Mouse (Mus musculus): ENCODE measurements around the gene Chil1. TPM values are rescaled to one million over a fixed set of nuclear protein-coding genes. Genes with fewer than 3 reads are reported as not detected.

The Chil1 gene
- total and polyA plus RNA-seq, 3 experiments, result 1.7 to 6.7 (median 6.1) TPM

DNA sequence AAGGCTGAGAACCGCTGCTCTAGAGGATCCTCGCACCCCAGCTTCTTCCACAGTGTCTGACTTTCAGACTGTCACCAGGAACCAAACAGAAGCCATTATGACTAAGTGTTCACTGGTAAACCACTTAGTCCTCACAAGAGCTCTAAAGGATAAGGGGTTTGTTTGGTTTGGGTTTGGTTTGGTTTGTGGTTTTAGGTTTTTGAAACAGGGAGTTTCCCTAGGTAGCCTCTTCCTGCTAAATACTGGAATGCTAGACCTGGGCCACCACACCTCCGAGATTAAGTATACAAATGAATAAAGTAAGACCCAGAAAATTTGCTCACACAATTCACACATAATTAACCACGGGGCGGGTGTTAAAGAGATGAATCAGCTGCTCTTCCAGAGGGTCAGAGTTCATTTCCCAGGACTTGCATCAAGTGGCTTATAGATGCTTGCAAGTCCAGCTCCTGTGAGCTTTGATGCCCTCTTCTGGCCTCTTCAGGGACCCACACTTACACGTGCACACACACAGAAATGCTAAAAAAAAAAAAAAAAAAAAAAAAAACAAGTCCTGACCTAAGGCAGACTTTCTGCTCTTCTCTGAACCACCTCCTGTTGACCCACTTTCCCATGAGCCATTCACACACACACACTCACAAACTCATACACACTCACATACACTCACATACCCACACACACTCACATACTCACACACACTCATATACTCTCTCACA is 19.3 kb upstream of the Chil1 start:
- dilution Hi-C loops (cut with MboI; ENCODE audit: extremely low pct_ligation_motif_present, extremely low pct_unique_long_range_greater_than_20kb, low sequenced_read_pairs) (no loop called here), in situ Hi-C loops (cut with MboI; ENCODE audit: low pct_ligation_motif_present, low pct_unique_long_range_greater_than_20kb, low sequenced_read_pairs) (no loop called here)
- no peaks in the 10 kb centered on the region for H3K79me2 ChIP-seq (replicated peaks; ENCODE audit: control insufficient read depth, extremely low read depth, insufficient read depth, poor library complexity, severe bottlenecking)
- H3K36me3 ChIP-seq (replicated peaks in 1 of 2; ENCODE audit: control insufficient read depth in 1 of 2, insufficient read depth in 1 of 2, low read length in 1 of 2), result no peaks in the 10 kb centered on the region
- H3K27me3 ChIP-seq (replicated peaks), result no peaks in the 10 kb centered on the region
- no peak overlapping the region for H3K9ac ChIP-seq (ENCODE audit: insufficient read depth, low read depth)
- DNase-seq (ENCODE audit: extremely low read depth), result no peak
- H3K4me1 ChIP-seq (ENCODE audit: control insufficient read depth in 1 of 2, insufficient read depth in 2 of 2), result no peaks in the 10 kb centered on the region
- peaks cover 2% of the 10 kb centered on the region for H3K9me3 ChIP-seq (replicated peaks; ENCODE audit: low read length)
- no peak overlapping the region for H3K4me2 ChIP-seq (ENCODE audit: insufficient read depth, low read depth, poor library complexity, severe bottlenecking)
- H3K4me3 ChIP-seq (replicated peaks in 1 of 3; ENCODE audit: low read depth in 2 of 3, low read length in 2 of 3, poor library complexity in 1 of 3), result no peak overlapping the region
- TF ChIP-seq ZNF384 (IDR thresholded peaks at IDR 0.05; ENCODE audit: low read depth, low read length) (peak; percentile 59), PAX5 (IDR thresholded peaks at IDR 0.05; ENCODE audit: low read length) (no peak), USF1 (IDR thresholded peaks at IDR 0.05; ENCODE audit: low read depth, low read length) (no peak), CHD1 (IDR thresholded peaks at IDR 0.05; ENCODE audit: low read depth, low read length) (no peak), EP300 (IDR thresholded peaks at IDR 0.05; ENCODE audit: low read length) (no peak), IRF4 (IDR thresholded peaks at IDR 0.05; ENCODE audit: low read depth, low read length) (no peak)
- H3K27ac ChIP-seq (ENCODE audit: insufficient read depth, low read depth), result no peak overlapping the region

DNA sequence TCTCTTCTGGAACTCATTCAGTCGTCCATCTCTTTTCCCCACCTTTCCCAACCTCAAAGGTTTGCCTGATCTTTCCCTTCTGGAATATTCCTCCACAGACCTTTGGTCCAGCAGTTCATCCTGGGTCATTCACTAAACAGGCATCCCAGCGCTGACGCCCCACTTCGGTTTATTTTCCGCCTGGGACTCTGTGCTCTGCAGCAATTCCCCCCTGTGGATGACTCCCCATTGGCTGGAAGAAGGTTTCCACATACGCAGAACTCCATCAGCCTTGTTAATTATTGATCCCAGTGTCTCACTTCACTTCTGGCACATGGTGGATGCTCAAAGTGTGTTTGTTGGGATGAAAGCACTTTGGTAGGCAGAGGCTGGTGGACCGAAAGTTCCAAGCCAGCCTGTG is 18.5 kb upstream of the Chil1 start:
- dilution Hi-C loops (cut with MboI; ENCODE audit: extremely low pct_ligation_motif_present, extremely low pct_unique_long_range_greater_than_20kb, low sequenced_read_pairs), result no loop called here
- H3K4me2 ChIP-seq (ENCODE audit: insufficient read depth, low read depth, poor library complexity, severe bottlenecking), result no peak overlapping the region
- H3K9me3 ChIP-seq (replicated peaks; ENCODE audit: low read length), result no peaks in the 10 kb centered on the region
- H3K9ac ChIP-seq (ENCODE audit: insufficient read depth, low read depth), result no peak overlapping the region
- in situ Hi-C loops (cut with MboI; ENCODE audit: low pct_ligation_motif_present, low pct_unique_long_range_greater_than_20kb, low sequenced_read_pairs), result no loop called here
- H3K36me3 ChIP-seq (replicated peaks in 1 of 2; ENCODE audit: control insufficient read depth in 1 of 2, insufficient read depth in 1 of 2, low read length in 1 of 2), result no peaks in the 10 kb centered on the region
- H3K4me3 ChIP-seq (replicated peaks in 1 of 3; ENCODE audit: low read depth in 2 of 3, low read length in 2 of 3, poor library complexity in 1 of 3), result no peak overlapping the region
- H3K27ac ChIP-seq (ENCODE audit: insufficient read depth, low read depth), result no peak overlapping the region
- 0 out of 4 replicates have a peak, but pooled peaks cover 0 to 3% of the 10 kb centered on the region in 2 experiments for H3K4me1 ChIP-seq (ENCODE audit: control insufficient read depth in 1 of 2, insufficient read depth in 2 of 2)
- H3K79me2 ChIP-seq (replicated peaks; ENCODE audit: control insufficient read depth, extremely low read depth, insufficient read depth, poor library complexity, severe bottlenecking), result no peaks in the 10 kb centered on the region
- TF ChIP-seq USF1 (IDR thresholded peaks at IDR 0.05; ENCODE audit: low read depth, low read length), result no peak
- TF ChIP-seq MAFK (IDR thresholded peaks at IDR 0.05; ENCODE audit: insufficient replicate concordance, low read length), result no peak
- TF ChIP-seq TCF12 (IDR thresholded peaks at IDR 0.05; ENCODE audit: low read depth, low read length), result no peak
- TF ChIP-seq MEF2A (IDR thresholded peaks at IDR 0.05; ENCODE audit: borderline replicate concordance, low read depth, low read length), result no peak
- no peak for TF ChIP-seq NRF1 (IDR thresholded peaks at IDR 0.05; ENCODE audit: low read depth, low read length)
- DNase-seq (ENCODE audit: extremely low read depth), result no peak
- H3K27me3 ChIP-seq (replicated peaks), result no peaks in the 10 kb centered on the region

DNA sequence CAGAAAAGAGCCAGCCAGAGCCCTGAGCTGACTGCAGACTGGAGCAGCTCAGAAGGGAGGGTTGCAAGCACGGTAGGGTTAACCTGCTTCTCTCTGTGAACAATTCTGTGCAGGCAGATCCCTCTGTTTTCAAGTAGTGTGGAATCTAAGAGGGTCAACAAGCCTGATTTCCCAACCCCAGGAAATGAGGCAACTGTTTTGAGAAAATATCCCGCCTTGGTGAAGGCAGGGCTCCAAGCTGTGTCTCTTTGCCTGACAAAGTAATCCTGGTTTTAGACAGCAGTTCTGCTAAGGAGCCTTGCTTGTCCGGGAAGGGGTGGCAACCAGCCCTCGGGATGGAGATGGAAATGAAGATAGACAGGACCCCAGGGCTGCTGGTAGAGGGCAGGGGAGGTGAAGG is 17.5 kb upstream of the Chil1 start:
- dilution Hi-C loops (cut with MboI; ENCODE audit: extremely low pct_ligation_motif_present, extremely low pct_unique_long_range_greater_than_20kb, low sequenced_read_pairs), result no loop called here
- H3K27me3 ChIP-seq (replicated peaks), result no peaks in the 10 kb centered on the region
- TF ChIP-seq RCOR1 (conservative IDR thresholded peaks at IDR 0.05; ENCODE audit: low read depth, low read length), result no peak
- no peak for TF ChIP-seq USF2 (conservative IDR thresholded peaks at IDR 0.05; ENCODE audit: low read depth, low read length)
- TF ChIP-seq ELF1 (IDR thresholded peaks at IDR 0.05; ENCODE audit: low read depth, low read length), result no peak
- TF ChIP-seq ZKSCAN1 (IDR thresholded peaks at IDR 0.05; ENCODE audit: borderline replicate concordance, low read depth, low read length), result no peak
- TF ChIP-seq ETS1 (conservative IDR thresholded peaks at IDR 0.05; ENCODE audit: low read depth, low read length), result no peak
- no peak for TF ChIP-seq UBTF (IDR thresholded peaks at IDR 0.05; ENCODE audit: low read depth, low read length)
- TF ChIP-seq HCFC1 (IDR thresholded peaks at IDR 0.05; ENCODE audit: low read depth, low read length), result no peak
- no peak for TF ChIP-seq MAX (IDR thresholded peaks at IDR 0.05; ENCODE audit: low read length)
- no peak for TF ChIP-seq JUN (IDR thresholded peaks at IDR 0.05; ENCODE audit: insufficient read depth, low read depth, low read length)
- no peak for TF ChIP-seq MYC (IDR thresholded peaks at IDR 0.05; ENCODE audit: low read depth, low read length)
- TF ChIP-seq SMC3 (IDR thresholded peaks at IDR 0.05; ENCODE audit: low read depth, low read length), result no peak
- no peak for TF ChIP-seq KAT2A (IDR thresholded peaks at IDR 0.05; ENCODE audit: insufficient replicate concordance, low read length)
- TF ChIP-seq E2F4 (IDR thresholded peaks at IDR 0.05; ENCODE audit: insufficient replicate concordance, low read depth, low read length), result no peak
- TF ChIP-seq NELFE (IDR thresholded peaks at IDR 0.05; ENCODE audit: low read depth, low read length), result no peak
- TF ChIP-seq TBP (conservative IDR thresholded peaks at IDR 0.05; ENCODE audit: low read depth, low read length), result no peak

More for the DNA sequence above, 17.5 kb upstream of the Chil1 start:
- Histone ChIP-seq H3K4me1 (ENCODE audit: control insufficient read depth in 1 of 2, insufficient read depth in 2 of 2) (0 out of 4 replicates have a peak, but pooled peaks cover 0 to 3% of the 10 kb centered on the region in 2 experiments), H3K9me3 (replicated peaks; ENCODE audit: low read length) (no peaks in the 10 kb centered on the region), H3K79me2 (replicated peaks; ENCODE audit: control insufficient read depth, extremely low read depth, insufficient read depth, poor library complexity, severe bottlenecking) (no peaks in the 10 kb centered on the region), H3K4me2 (ENCODE audit: insufficient read depth, low read depth, poor library complexity, severe bottlenecking) (no peak overlapping the region), H3K36me3 (replicated peaks in 1 of 2; ENCODE audit: control insufficient read depth in 1 of 2, insufficient read depth in 1 of 2, low read length in 1 of 2) (no peaks in the 10 kb centered on the region), H3K4me3 (replicated peaks in 1 of 3; ENCODE audit: low read depth in 2 of 3, low read length in 2 of 3, poor library complexity in 1 of 3) (no peak overlapping the region), H3K27ac (ENCODE audit: insufficient read depth, low read depth) (no peak overlapping the region), H3K9ac (ENCODE audit: insufficient read depth, low read depth) (no peak overlapping the region)
- in situ Hi-C loops (cut with MboI; ENCODE audit: low pct_ligation_motif_present, low pct_unique_long_range_greater_than_20kb, low sequenced_read_pairs), result no loop called here
- no peak for DNase-seq (ENCODE audit: extremely low read depth)
